Mouse (Mus musculus): Measurements from ENCODE around the gene Reep3. TPM values are rescaled to one million over a fixed set of nuclear protein-coding genes. Genes with fewer than 3 reads are reported as not detected.
A peak's percentile ranks its signal among the peaks of the same experiment; 100 is the strongest.
"Not testable (repeated sequence)": the region's sequence is repeated elsewhere in the genome, so short reads cannot be mapped to it uniquely, and the experiment has no call there.

Reep3 gene
- polyA plus RNA-seq, 1 experiment from 2014 or later: 46.0 TPM

GRCm38 (mm10) chr10:67123756-67124155 lies 27.0 kb upstream of the Reep3 start:
- H3K27ac ChIP-seq (replicated peaks): no peak overlapping the region
- no peaks in the 10 kb centered on the region for H3K27me3 ChIP-seq
- H3K4me2 ChIP-seq (replicated peaks): no peak overlapping the region
- no peaks in the 10 kb centered on the region for H3K36me3 ChIP-seq
- no peaks in the 10 kb centered on the region for H3K9me3 ChIP-seq
- ATAC-seq (ENCODE audit: low FRiP score, low read depth): no peak
- H3K4me1 ChIP-seq: peaks cover 41% of the 10 kb centered on the region
- 47% methylated on average over 2 of the region's 2 CpGs for WGBS
- no peak overlapping the region for H3K4me3 ChIP-seq
- no peak overlapping the region for H3K9ac ChIP-seq (replicated peaks)

GRCm38 (mm10) chr10:67120640-67121039 lies 23.9 kb upstream of the Reep3 start:
- H3K4me1 ChIP-seq: peaks cover 36% of the 10 kb centered on the region
- no peaks in the 10 kb centered on the region for H3K36me3 ChIP-seq
- ATAC-seq (ENCODE audit: low FRiP score, low read depth): no peak
- H3K9ac ChIP-seq (replicated peaks): no peak overlapping the region
- no peak overlapping the region for H3K27ac ChIP-seq (replicated peaks)
- H3K4me3 ChIP-seq: no peak overlapping the region
- no peak overlapping the region for H3K4me2 ChIP-seq (replicated peaks)
- no peaks in the 10 kb centered on the region for H3K27me3 ChIP-seq
- 59% methylated on average over 2 of the region's 2 CpGs for WGBS
- H3K9me3 ChIP-seq: no peaks in the 10 kb centered on the region

GRCm38 (mm10) chr10:67120180-67120579 lies 23.4 kb upstream of the Reep3 start:
- Histone ChIP-seq H3K9ac (replicated peaks) (no peak overlapping the region), H3K27ac (replicated peaks) (no peak overlapping the region), H3K9me3 (no peaks in the 10 kb centered on the region), H3K36me3 (no peaks in the 10 kb centered on the region), H3K4me1 (peaks cover 39% of the 10 kb centered on the region), H3K4me2 (replicated peaks) (no peak overlapping the region), H3K27me3 (no peaks in the 10 kb centered on the region), H3K4me3 (no peak overlapping the region)
- WGBS: 72% methylated on average over 4 of the region's 4 CpGs
- ATAC-seq (ENCODE audit: low FRiP score, low read depth): no peak

GRCm38 (mm10) chr10:67119291-67119690 lies 22.5 kb upstream of the Reep3 start:
- no peak overlapping the region for H3K27ac ChIP-seq (replicated peaks)
- no peak for ATAC-seq (ENCODE audit: low FRiP score, low read depth)
- no peaks in the 10 kb centered on the region for H3K36me3 ChIP-seq
- no peak overlapping the region for H3K4me3 ChIP-seq
- H3K9me3 ChIP-seq: no peaks in the 10 kb centered on the region
- WGBS: 81% methylated on average over 7 of the region's 7 CpGs
- H3K9ac ChIP-seq (replicated peaks): no peak overlapping the region
- no peaks in the 10 kb centered on the region for H3K27me3 ChIP-seq
- no peak overlapping the region for H3K4me2 ChIP-seq (replicated peaks)
- H3K4me1 ChIP-seq: peaks cover 43% of the 10 kb centered on the region

- no peaks in the 10 kb centered on the region for H3K9me3 ChIP-seq
- H3K36me3 ChIP-seq: no peaks in the 10 kb centered on the region
- H3K4me1 ChIP-seq: peaks cover 27% of the 10 kb centered on the region
- no peak for ATAC-seq (ENCODE audit: low FRiP score, low read depth)
- no peak overlapping the region for H3K4me2 ChIP-seq (replicated peaks)
- no peaks in the 10 kb centered on the region for H3K27me3 ChIP-seq
- WGBS: 80% methylated on average over 8 of the region's 8 CpGs
- no peak overlapping the region for H3K4me3 ChIP-seq
- H3K9ac ChIP-seq (replicated peaks): no peak overlapping the region
- no peak overlapping the region for H3K27ac ChIP-seq (replicated peaks)
These were observed 19.5 kb upstream of the Reep3 start for GRCm38 (mm10) chr10:67116251-67116650.

GRCm38 (mm10) chr10:67115666-67116091 lies 18.9 kb upstream of the Reep3 start:
- H3K9ac ChIP-seq (replicated peaks): no peak overlapping the region
- 0 out of 2 replicates have a peak, but pooled peaks have one; percentile 13 for ATAC-seq (ENCODE audit: low FRiP score, low read depth)
- H3K4me1 ChIP-seq: peaks cover 32% of the 10 kb centered on the region
- H3K27me3 ChIP-seq: no peaks in the 10 kb centered on the region
- H3K4me2 ChIP-seq (replicated peaks): no peak overlapping the region
- no peak overlapping the region; the same call in 1 of the 2 replicates for H3K27ac ChIP-seq (replicated peaks)
- no peaks in the 10 kb centered on the region for H3K36me3 ChIP-seq
- H3K4me3 ChIP-seq: no peak overlapping the region
- no peaks in the 10 kb centered on the region for H3K9me3 ChIP-seq
- 38% methylated on average over 5 of the region's 5 CpGs for WGBS

GRCm38 (mm10) chr10:67115115-67115514 lies 18.4 kb upstream of the Reep3 start:
- Histone ChIP-seq H3K4me3 (no peak overlapping the region), H3K9me3 (no peaks in the 10 kb centered on the region), H3K9ac (replicated peaks) (no peak overlapping the region), H3K4me2 (replicated peaks) (no peak overlapping the region), H3K4me1 (peaks cover 32% of the 10 kb centered on the region), H3K27ac (replicated peaks) (peak overlapping the region; percentile 21; the same call in 1 of the 2 replicates), H3K27me3 (no peaks in the 10 kb centered on the region), H3K36me3 (no peaks in the 10 kb centered on the region)
- ATAC-seq (ENCODE audit: low FRiP score, low read depth): no peak
- WGBS: 26% methylated on average over 6 of the region's 6 CpGs

GRCm38 (mm10) chr10:67113833-67114232 lies 17.1 kb upstream of the Reep3 start:
- no peak for ATAC-seq (ENCODE audit: low FRiP score, low read depth)
- no peak overlapping the region for H3K4me2 ChIP-seq (replicated peaks)
- peaks cover 30% of the 10 kb centered on the region for H3K4me1 ChIP-seq
- no peaks in the 10 kb centered on the region for H3K36me3 ChIP-seq
- no peaks in the 10 kb centered on the region for H3K27me3 ChIP-seq
- no peak overlapping the region for H3K9ac ChIP-seq (replicated peaks)
- 92% methylated on average over 11 of the region's 11 CpGs for WGBS
- no peak overlapping the region for H3K27ac ChIP-seq (replicated peaks)
- no peak overlapping the region for H3K4me3 ChIP-seq
- H3K9me3 ChIP-seq: no peaks in the 10 kb centered on the region

GRCm38 (mm10) chr10:67112967-67113366 lies 16.2 kb upstream of the Reep3 start:
- H3K27me3 ChIP-seq; ATAC-seq (ENCODE audit: low FRiP score, low read depth); H3K4me2 ChIP-seq (replicated peaks); H3K4me3 ChIP-seq; H3K9me3 ChIP-seq; H3K27ac ChIP-seq (replicated peaks); H3K9ac ChIP-seq (replicated peaks); H3K36me3 ChIP-seq: not testable (repeated sequence)
- H3K4me1 ChIP-seq: peaks cover 38% of the 10 kb centered on the region
- whole genome bisulfite sequencing: 92% methylated on average over 5 of the region's 5 CpGs

- no peak for ATAC-seq (ENCODE audit: low FRiP score, low read depth)
- no peaks in the 10 kb centered on the region for H3K36me3 ChIP-seq
- H3K4me2 ChIP-seq (replicated peaks): no peak overlapping the region
- H3K9me3 ChIP-seq: no peaks in the 10 kb centered on the region
- no peak overlapping the region for H3K9ac ChIP-seq (replicated peaks)
- 84% methylated on average over 5 of the region's 5 CpGs for WGBS
- H3K4me3 ChIP-seq: no peak overlapping the region
- H3K4me1 ChIP-seq: peaks cover 49% of the 10 kb centered on the region
- no peak overlapping the region for H3K27ac ChIP-seq (replicated peaks)
- no peaks in the 10 kb centered on the region for H3K27me3 ChIP-seq
These were observed 15.0 kb upstream of the Reep3 start for GRCm38 (mm10) chr10:67111799-67112177.

GRCm38 (mm10) chr10:67111044-67111798 lies 14.5 kb upstream of the Reep3 start:
- no peaks in the 10 kb centered on the region for H3K36me3 ChIP-seq
- peaks cover 51% of the 10 kb centered on the region for H3K4me1 ChIP-seq
- no peaks in the 10 kb centered on the region for H3K9me3 ChIP-seq
- WGBS: 71% methylated on average over 14 of the region's 14 CpGs
- no peaks in the 10 kb centered on the region for H3K27me3 ChIP-seq
- H3K27ac ChIP-seq (replicated peaks): no peak overlapping the region
- H3K4me2 ChIP-seq (replicated peaks): no peak overlapping the region
- H3K4me3 ChIP-seq: no peak overlapping the region
- ATAC-seq (ENCODE audit: low FRiP score, low read depth): 0 out of 2 replicates have a peak, but pooled peaks have one; percentile 27
- H3K9ac ChIP-seq (replicated peaks): no peak overlapping the region

GRCm38 (mm10) chr10:67109635-67110034 lies 12.9 kb upstream of the Reep3 start:
- no peaks in the 10 kb centered on the region for H3K36me3 ChIP-seq
- ATAC-seq (ENCODE audit: low FRiP score, low read depth): no peak
- H3K9me3 ChIP-seq: no peaks in the 10 kb centered on the region
- 84% methylated on average over 5 of the region's 5 CpGs for WGBS
- no peak overlapping the region for H3K4me3 ChIP-seq
- H3K4me2 ChIP-seq (replicated peaks): no peak overlapping the region
- H3K27ac ChIP-seq (replicated peaks): no peak overlapping the region
- no peaks in the 10 kb centered on the region for H3K27me3 ChIP-seq
- no peak overlapping the region for H3K9ac ChIP-seq (replicated peaks)
- peaks cover 50% of the 10 kb centered on the region for H3K4me1 ChIP-seq

GRCm38 (mm10) chr10:67108096-67108495 lies 11.4 kb upstream of the Reep3 start:
- H3K4me3 ChIP-seq: no peak overlapping the region
- WGBS: 69% methylated on average over 9 of the region's 9 CpGs
- H3K27me3 ChIP-seq: no peaks in the 10 kb centered on the region
- H3K9me3 ChIP-seq: no peaks in the 10 kb centered on the region
- peaks cover 66% of the 10 kb centered on the region for H3K4me1 ChIP-seq
- H3K27ac ChIP-seq (replicated peaks): no peak overlapping the region
- H3K36me3 ChIP-seq: no peaks in the 10 kb centered on the region
- no peak overlapping the region for H3K9ac ChIP-seq (replicated peaks)
- H3K4me2 ChIP-seq (replicated peaks): no peak overlapping the region
- no peak for ATAC-seq (ENCODE audit: low FRiP score, low read depth)
